Mouse (Mus musculus): ENCODE results near the gene Spsb1. TPM values are rescaled to one million over a fixed set of nuclear protein-coding genes. Genes with fewer than 3 reads are reported as not detected.

The Spsb1 gene
- polyA plus RNA-seq, 1 experiment from 2014 or later: 15.6 TPM

- no peaks in the 10 kb centered on the region for H3K27me3 ChIP-seq (replicated peaks)
- no peak overlapping the region for H3K27ac ChIP-seq
- WGBS: 43% methylated on average over 13 of the region's 13 CpGs
- peaks cover 4% of the 10 kb centered on the region for H3K4me1 ChIP-seq
- peaks cover 9% of the 10 kb centered on the region; the same call in 1 of the 2 replicates for H3K36me3 ChIP-seq
- no peak overlapping the region for H3K9ac ChIP-seq
- H3K4me3 ChIP-seq (replicated peaks): no peak overlapping the region
- no peaks in the 10 kb centered on the region for H3K9me3 ChIP-seq
- no peak for ATAC-seq (ENCODE audit: insufficient read depth, low FRiP score, low read depth)
- H3K4me2 ChIP-seq: no peak overlapping the region
These were observed 47.9 kb downstream of the Spsb1 start for GRCm38 (mm10) chr4:149906921-149907320.

GRCm38 (mm10) chr4:149905302-149905974, 49.4 kb downstream of the Spsb1 start:
- Histone ChIP-seq H3K27ac (no peak overlapping the region), H3K9ac (no peak overlapping the region), H3K36me3 (peaks cover 9% of the 10 kb centered on the region; the same call in 1 of the 2 replicates), H3K9me3 (no peaks in the 10 kb centered on the region), H3K4me3 (replicated peaks) (no peak overlapping the region), H3K4me2 (no peak overlapping the region), H3K4me1 (peaks cover 4% of the 10 kb centered on the region), H3K27me3 (replicated peaks) (no peaks in the 10 kb centered on the region)
- WGBS: 84% methylated on average over 10 of the region's 10 CpGs
- no peak for ATAC-seq (ENCODE audit: insufficient read depth, low FRiP score, low read depth)

GRCm38 (mm10) chr4:149903026-149903425, 51.8 kb downstream of the Spsb1 start:
- Histone ChIP-seq H3K9me3 (no peaks in the 10 kb centered on the region), H3K27ac (no peak overlapping the region), H3K4me1 (peaks cover 4% of the 10 kb centered on the region; the same call in 1 of the 2 replicates), H3K27me3 (replicated peaks) (no peaks in the 10 kb centered on the region), H3K4me3 (replicated peaks) (no peak overlapping the region), H3K36me3 (peaks cover 9% of the 10 kb centered on the region; the same call in 1 of the 2 replicates), H3K4me2 (no peak overlapping the region), H3K9ac (no peak overlapping the region)
- 53% methylated on average over 5 of the region's 5 CpGs for WGBS
- no peak for ATAC-seq (ENCODE audit: insufficient read depth, low FRiP score, low read depth)

GRCm38 (mm10) chr4:149901349-149901782, 53.5 kb downstream of the Spsb1 start:
- H3K4me3 ChIP-seq (replicated peaks): no peak overlapping the region
- ATAC-seq (ENCODE audit: insufficient read depth, low FRiP score, low read depth): no peak
- H3K9ac ChIP-seq: no peak overlapping the region
- H3K9me3 ChIP-seq: no peaks in the 10 kb centered on the region
- no peaks in the 10 kb centered on the region for H3K27me3 ChIP-seq (replicated peaks)
- 0 out of 2 replicates have a peak, but pooled peaks cover 4% of the 10 kb centered on the region for H3K4me1 ChIP-seq
- no peak overlapping the region for H3K27ac ChIP-seq
- WGBS: 68% methylated on average over 3 of the region's 3 CpGs
- no peak overlapping the region for H3K4me2 ChIP-seq
- H3K36me3 ChIP-seq: peaks cover 4% of the 10 kb centered on the region; the same call in 1 of the 2 replicates

GRCm38 (mm10) chr4:149897661-149898260, 57.1 kb downstream of the Spsb1 start:
- Histone ChIP-seq H3K4me1 (peaks cover 28% of the 10 kb centered on the region), H3K4me3 (replicated peaks) (no peak overlapping the region), H3K27ac (no peak overlapping the region), H3K9me3 (no peaks in the 10 kb centered on the region), H3K4me2 (no peak overlapping the region), H3K9ac (no peak overlapping the region), H3K27me3 (replicated peaks) (no peaks in the 10 kb centered on the region), H3K36me3 (no peaks in the 10 kb centered on the region)
- no peak for ATAC-seq (ENCODE audit: insufficient read depth, low FRiP score, low read depth)
- 90% methylated on average over 13 of the region's 13 CpGs for WGBS

- Histone ChIP-seq H3K9ac (no peak overlapping the region), H3K27me3 (replicated peaks) (no peaks in the 10 kb centered on the region), H3K4me2 (no peak overlapping the region), H3K4me1 (peaks cover 30% of the 10 kb centered on the region), H3K27ac (peak overlapping the region; percentile 41; the same call in 1 of the 2 replicates), H3K4me3 (replicated peaks) (no peak overlapping the region), H3K36me3 (no peaks in the 10 kb centered on the region), H3K9me3 (no peaks in the 10 kb centered on the region)
- ATAC-seq (ENCODE audit: insufficient read depth, low FRiP score, low read depth): no peak
- WGBS: 66% methylated on average over 12 of the region's 12 CpGs
These were observed 58.8 kb downstream of the Spsb1 start for GRCm38 (mm10) chr4:149896024-149896538.

- peak overlapping the region; percentile 41; the same call in 1 of the 2 replicates for H3K27ac ChIP-seq
- H3K9me3 ChIP-seq: no peaks in the 10 kb centered on the region
- H3K4me2 ChIP-seq: no peak overlapping the region
- H3K4me3 ChIP-seq (replicated peaks): no peak overlapping the region
- H3K27me3 ChIP-seq (replicated peaks): no peaks in the 10 kb centered on the region
- no peak for ATAC-seq (ENCODE audit: insufficient read depth, low FRiP score, low read depth)
- H3K36me3 ChIP-seq: no peaks in the 10 kb centered on the region
- no peak overlapping the region for H3K9ac ChIP-seq
- WGBS: 63% methylated on average over 7 of the region's 7 CpGs
- peaks cover 38% of the 10 kb centered on the region for H3K4me1 ChIP-seq
These were observed 59.6 kb downstream of the Spsb1 start for GRCm38 (mm10) chr4:149895226-149895625.

- Histone ChIP-seq H3K9ac (no peak overlapping the region), H3K4me1 (peaks cover 47% of the 10 kb centered on the region), H3K36me3 (no peaks in the 10 kb centered on the region), H3K4me2 (no peak overlapping the region), H3K27me3 (replicated peaks) (no peaks in the 10 kb centered on the region), H3K9me3 (no peaks in the 10 kb centered on the region), H3K27ac (peak overlapping the region; percentile 86), H3K4me3 (replicated peaks) (no peak overlapping the region)
- no peak for ATAC-seq (ENCODE audit: insufficient read depth, low FRiP score, low read depth)
- WGBS: 81% methylated on average over 7 of the region's 7 CpGs
These were observed 60.5 kb downstream of the Spsb1 start for GRCm38 (mm10) chr4:149894300-149894699.

GRCm38 (mm10) chr4:149893611-149894151, 61.2 kb downstream of the Spsb1 start:
- peak; percentile 68 for ATAC-seq (ENCODE audit: insufficient read depth, low FRiP score, low read depth)
- no peaks in the 10 kb centered on the region for H3K9me3 ChIP-seq
- H3K27ac ChIP-seq: peak overlapping the region; percentile 86
- WGBS: 29% methylated on average over 11 of the region's 11 CpGs
- no peak overlapping the region for H3K4me2 ChIP-seq
- H3K27me3 ChIP-seq (replicated peaks): no peaks in the 10 kb centered on the region
- no peak overlapping the region for H3K9ac ChIP-seq
- H3K36me3 ChIP-seq: no peaks in the 10 kb centered on the region
- H3K4me1 ChIP-seq: peaks cover 50% of the 10 kb centered on the region
- H3K4me3 ChIP-seq (replicated peaks): no peak overlapping the region

GRCm38 (mm10) chr4:149891172-149891960, 63.5 kb downstream of the Spsb1 start:
- Histone ChIP-seq H3K9ac (no peak overlapping the region), H3K27me3 (replicated peaks) (no peaks in the 10 kb centered on the region), H3K4me3 (replicated peaks) (no peak overlapping the region), H3K9me3 (no peaks in the 10 kb centered on the region), H3K27ac (peak overlapping the region; percentile 89), H3K4me2 (no peak overlapping the region), H3K36me3 (no peaks in the 10 kb centered on the region), H3K4me1 (peaks cover 55% of the 10 kb centered on the region)
- WGBS: 88% methylated on average over 5 of the region's 5 CpGs
- no peak for ATAC-seq (ENCODE audit: insufficient read depth, low FRiP score, low read depth)

GRCm38 (mm10) chr4:149890551-149890950, 64.3 kb downstream of the Spsb1 start:
- WGBS: 31% methylated on average over 8 of the region's 8 CpGs
- no peak overlapping the region for H3K4me3 ChIP-seq (replicated peaks)
- no peaks in the 10 kb centered on the region for H3K36me3 ChIP-seq
- no peaks in the 10 kb centered on the region for H3K9me3 ChIP-seq
- no peak overlapping the region for H3K9ac ChIP-seq
- no peak for ATAC-seq (ENCODE audit: insufficient read depth, low FRiP score, low read depth)
- H3K4me1 ChIP-seq: peaks cover 51% of the 10 kb centered on the region
- 0 out of 2 replicates have a peak overlapping the region, but pooled peaks have one; percentile 27 for H3K4me2 ChIP-seq
- no peaks in the 10 kb centered on the region for H3K27me3 ChIP-seq (replicated peaks)
- H3K27ac ChIP-seq: peak overlapping the region; percentile 89

Measured in stomach, embryonic 15.5 days (tissue).